Mouse (Mus musculus) mesoderm, embryonic 11.5 days (tissue): ENCODE measurements around the gene Olfr1447.

Source experiments
- DNase-seq: peaks from one replicate; pipeline ENCODE4 v3.0.0-alpha.2; 2012; ENCODE audit warnings: low read depth, low spot score

Gene Olfr1447

GRCm38 (mm10) chr19:12903643-12904042 lies at the start of gene Olfr1447:
Gene Olfr1447, minus strand, starts transcription at chr19:12903743.
- no peak for DNase-seq

- DNase-seq = no peak
These were observed 46.4 kb upstream of the Olfr1447 start, which contains the start of gene Olfr1450 for GRCm38 (mm10) chr19:12949958-12950357. Gene Olfr1450, plus strand, starts transcription at chr19:12950258.

- no peak for DNase-seq
These were observed 27.0 kb upstream of the Olfr1447 start, which contains the start of gene Olfr1449 for GRCm38 (mm10) chr19:12930540-12930939. Gene Olfr1449, plus strand, starts transcription at chr19:12930840.

- no peak for DNase-seq
These were observed 20.8 kb upstream of the Olfr1447 start, which contains the start of gene Olfr1448 for GRCm38 (mm10) chr19:12924319-12924718. Gene Olfr1448, minus strand, starts transcription at chr19:12924419.

GRCm38 (mm10) chr19:12893424-12893823 lies 10.1 kb downstream of the Olfr1447 start, which contains the start of gene Olfr1446:
Gene Olfr1446, minus strand, starts transcription at chr19:12893524.
- DNase-seq = no peak

- no peak for DNase-seq
These were observed 20.0 kb downstream of the Olfr1447 start, which contains the start of gene Olfr1445 for GRCm38 (mm10) chr19:12883555-12883954. Gene Olfr1445, plus strand, starts transcription at chr19:12883855.

- DNase-seq = no peak
These were observed 46.6 kb downstream of the Olfr1447 start, which contains the start of gene Olfr1444 for GRCm38 (mm10) chr19:12856983-12857382. Gene Olfr1444, plus strand, starts transcription at chr19:12857283.
